Mouse (Mus musculus): ENCODE measurements at regions not wholly inside any gene's neighbourhood (a gene's known extent, or its start where the extent isn't known, plus 50 kb on each side); places are given as distances from the start of the nearest gene placed in this dataset.
A peak's percentile ranks its signal among the peaks of the same experiment; 100 is the strongest.

DNA sequence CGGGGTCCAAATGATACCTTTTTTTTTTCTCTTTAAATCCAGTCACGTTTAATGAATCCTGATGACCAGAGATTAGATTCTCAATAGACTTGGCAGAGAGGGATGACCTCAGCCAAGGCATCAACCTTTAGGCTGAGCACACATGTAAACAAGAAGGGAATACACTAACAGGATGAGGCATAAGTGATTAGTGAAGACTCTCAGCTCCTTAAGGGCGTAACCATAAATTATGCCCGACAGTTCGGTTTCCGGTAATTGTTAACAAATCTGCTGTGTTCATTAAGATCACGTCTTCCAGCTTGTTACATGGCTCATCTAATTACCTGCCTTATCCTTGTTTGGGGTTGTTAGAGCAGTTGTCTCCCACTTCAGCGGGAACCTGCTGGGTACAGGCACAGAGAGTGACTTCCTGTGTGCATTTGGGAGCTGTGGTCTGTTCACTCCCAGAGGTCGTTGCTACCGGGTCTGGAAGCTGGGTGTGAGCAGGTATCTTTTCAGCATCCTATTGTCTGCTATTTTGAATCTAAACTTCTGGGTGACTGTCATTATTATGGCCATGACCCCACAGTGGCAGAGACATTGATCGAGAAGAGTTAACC lies 265.1 kb downstream of the Mpdz start:
- no peak for DNase-seq (ENCODE audit: low spot score in 2 of 2)
- intact Hi-C loops (cut with DNase I): loop anchor here (2.0 to 10.0 kb wide), 5 partner anchors 75 to 1437 kb away; no protein-coding TSS in a partner anchor

DNA sequence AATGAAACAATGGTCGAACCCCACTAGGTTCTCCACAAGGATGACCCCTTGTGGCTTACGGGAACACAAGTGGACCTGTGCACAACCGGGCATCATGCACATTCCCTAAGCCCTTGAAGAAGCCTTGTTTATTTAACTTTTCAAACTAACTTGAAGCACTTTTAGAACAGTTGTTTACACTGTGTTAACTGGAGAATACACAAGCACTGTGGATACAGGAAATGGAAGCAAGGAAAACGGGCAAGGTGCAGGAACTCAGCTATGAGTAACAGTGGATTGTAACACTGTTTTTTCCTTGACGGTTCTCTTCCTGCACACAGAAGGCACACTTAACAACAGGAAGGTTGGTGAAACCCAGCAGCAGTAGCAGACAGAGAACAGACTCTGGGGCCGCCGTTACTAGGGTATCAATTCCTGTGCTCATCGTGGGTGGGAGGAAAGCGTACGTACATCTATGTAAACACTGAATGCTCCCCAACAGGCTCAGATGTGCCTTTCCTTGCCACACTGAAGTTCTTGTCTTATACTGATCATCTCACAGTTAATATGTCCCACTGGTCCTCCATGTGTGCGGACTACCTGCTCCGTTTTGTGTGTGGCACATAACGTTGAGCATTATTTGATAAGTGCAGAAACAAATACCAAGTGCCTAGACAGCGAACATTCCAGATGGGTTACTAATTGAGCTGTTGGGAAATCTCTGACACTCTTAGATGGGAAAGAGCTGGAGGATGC lies 264.4 kb downstream of the Mpdz start:
- intact Hi-C loops (cut with DNase I): loop anchor here (2.0 to 10.0 kb wide), 5 partner anchors 75 to 1437 kb away; no protein-coding TSS in a partner anchor

DNA sequence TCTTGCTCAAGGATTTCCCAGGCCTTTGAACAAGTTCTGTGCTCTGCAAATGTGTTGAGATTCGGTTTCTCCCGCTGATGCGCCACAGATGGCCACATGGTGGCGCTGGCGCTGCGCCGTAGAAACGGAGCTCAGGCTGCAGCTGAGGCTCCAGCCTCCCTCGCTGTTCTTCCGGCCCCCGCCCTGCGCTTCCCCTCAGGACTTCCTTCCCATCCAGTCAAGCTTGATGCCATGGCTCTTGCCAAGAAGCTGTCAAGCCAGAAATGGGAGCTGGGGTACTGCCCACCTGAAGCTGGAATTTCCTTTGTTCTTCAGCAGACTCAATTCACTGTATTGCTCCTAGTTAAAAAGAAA lies 263.9 kb downstream of the Mpdz start:
- peak; percentile 87 to 88 for DNase-seq (ENCODE audit: low spot score in 2 of 2)
- intact Hi-C loops (cut with DNase I): loop anchor here (2.0 to 10.0 kb wide), 5 partner anchors 74 to 1436 kb away; no protein-coding TSS in a partner anchor

More for the DNA sequence above, 264.4 kb downstream of the Mpdz start:
- no peak for DNase-seq (ENCODE audit: low spot score in 2 of 2)

DNA sequence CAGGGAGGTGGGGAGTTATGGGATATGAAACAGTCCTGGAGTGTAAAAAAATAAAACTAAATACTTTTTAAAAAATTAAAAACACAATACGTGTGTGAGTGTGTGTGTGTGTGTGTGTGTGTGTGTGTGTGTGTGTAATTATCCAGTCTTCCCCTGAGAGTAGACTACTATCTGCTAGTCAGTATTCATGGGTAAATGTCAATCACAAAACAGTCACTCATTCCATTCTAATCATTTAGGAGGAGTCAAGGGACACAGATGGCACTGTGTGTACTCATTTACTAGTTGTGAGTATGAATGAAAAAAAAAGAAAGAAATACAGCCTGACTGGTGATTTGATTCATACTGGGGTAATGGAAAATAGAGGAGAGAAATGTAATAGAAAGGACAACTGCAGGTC lies 226.5 kb downstream of the Mpdz start:
- intact Hi-C loops (cut with DNase I): no loop called here

DNA sequence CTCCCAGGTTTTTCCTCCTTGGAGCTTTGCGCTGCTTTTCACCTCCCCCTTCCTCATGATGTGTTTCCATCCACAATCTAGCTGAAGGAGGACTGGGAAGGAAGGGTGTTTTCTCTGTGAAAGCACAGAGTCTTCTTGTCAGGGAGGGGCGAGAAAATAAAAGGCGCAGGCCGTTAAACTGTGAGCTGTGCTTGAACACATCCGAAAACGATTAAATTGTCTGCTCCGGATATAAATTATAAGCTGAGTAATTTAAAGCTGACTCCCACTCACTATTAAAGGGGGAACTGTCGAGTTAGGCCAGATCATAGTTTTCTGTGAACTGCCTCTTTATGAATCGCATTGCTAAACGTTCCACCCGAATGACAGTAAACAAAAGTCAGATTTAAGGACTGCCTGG lies 224.6 kb downstream of the Mpdz start:
- DNase-seq (ENCODE audit: low spot score in 2 of 2): no peak
- intact Hi-C loops (cut with DNase I): no loop called here

More for the DNA sequence above, 226.5 kb downstream of the Mpdz start:
- DNase-seq (ENCODE audit: low spot score in 2 of 2): no peak

DNA sequence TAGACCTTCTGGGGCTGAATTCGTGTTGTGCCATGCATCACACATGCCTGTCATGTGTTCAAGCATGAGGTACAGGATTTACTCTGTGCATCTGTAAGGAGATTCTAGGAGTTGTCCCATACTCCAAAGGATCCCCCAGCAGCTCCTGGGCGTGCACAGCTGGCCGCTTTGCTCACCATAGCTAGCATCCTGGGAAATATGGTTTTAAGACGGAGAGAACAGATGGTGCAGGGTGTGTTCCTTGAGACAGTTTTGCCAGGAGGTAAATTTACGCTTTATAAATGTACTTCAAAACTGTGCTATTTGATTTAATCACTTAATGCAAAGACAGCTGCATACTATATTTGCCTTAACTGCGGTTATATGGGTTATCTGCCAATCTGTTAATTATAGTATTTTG lies 220.6 kb downstream of the Mpdz start:
- peak in 1 of 2 experiments; percentile 5 for DNase-seq (ENCODE audit: low spot score in 2 of 2)
- intact Hi-C loops (cut with DNase I): no loop called here

DNA sequence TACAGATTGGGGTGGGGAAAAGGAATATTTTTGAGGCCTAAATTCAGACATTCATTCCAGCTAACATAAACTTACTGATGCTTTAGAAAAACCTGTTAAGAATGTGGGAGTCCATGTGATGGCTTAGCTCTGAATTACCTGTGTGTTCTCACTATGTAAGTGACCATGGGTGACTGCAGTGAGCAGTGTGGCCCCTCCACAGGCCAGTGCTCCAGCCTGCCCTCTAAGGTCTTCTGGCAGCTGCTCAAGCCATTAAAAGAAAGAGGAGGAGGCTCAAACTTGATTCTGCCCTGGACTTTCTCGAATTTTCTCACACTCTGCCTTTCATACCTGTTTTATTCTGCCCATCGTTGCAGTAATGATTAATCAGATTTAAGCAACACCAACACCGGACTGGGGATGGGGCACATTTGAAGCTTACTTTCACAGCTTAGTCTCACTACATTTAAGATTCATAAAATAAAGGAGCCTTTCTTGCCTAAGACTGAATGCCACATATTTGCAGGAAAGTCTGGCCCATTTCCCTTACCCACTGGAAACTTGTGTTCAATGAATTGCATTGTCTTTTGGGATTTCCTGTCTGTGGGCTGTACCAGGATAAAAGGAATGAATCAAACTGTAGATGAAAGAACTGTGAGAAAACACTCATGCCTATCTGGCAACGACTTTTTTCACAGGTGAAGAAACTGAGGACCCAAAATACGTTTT lies 220.0 kb downstream of the Mpdz start:
- intact Hi-C loops (cut with DNase I): no loop called here
- no peak for DNase-seq (ENCODE audit: low spot score in 2 of 2)
